Mouse (Mus musculus): ENCODE measurements around the gene Cyp2c40. TPM values are rescaled to one million over a fixed set of nuclear protein-coding genes. Genes with fewer than 3 reads are reported as not detected.
"Not testable (repeated sequence)": the region's sequence is repeated elsewhere in the genome, so short reads cannot be mapped to it uniquely, and the experiment has no call there.

Cyp2c40 gene
- not detected for polyA plus RNA-seq (2017; shearing (Covaris generic))

- ATAC-seq: not testable (repeated sequence)
These were observed at the start of gene Cyp2c40 for GRCm38 (mm10) chr19:39812714-39813113. Gene Cyp2c40 (minus strand): TSS chr19:39812814.

- not testable (repeated sequence) for ATAC-seq
These were observed 8.3 kb upstream of the Cyp2c40 start for GRCm38 (mm10) chr19:39820931-39821330.

GRCm38 (mm10) chr19:39816400-39816799 is 3.8 kb upstream of the Cyp2c40 start:
- ATAC-seq: not testable (repeated sequence)

GRCm38 (mm10) chr19:39815991-39816390 is 3.4 kb upstream of the Cyp2c40 start:
- ATAC-seq: not testable (repeated sequence)

- ATAC-seq: not testable (repeated sequence)
These were observed 27.2 kb downstream of the Cyp2c40 start for GRCm38 (mm10) chr19:39785458-39785857.

- no peak for ATAC-seq
These were observed 67.3 kb downstream of the Cyp2c40 start for GRCm38 (mm10) chr19:39745357-39745756.

GRCm38 (mm10) chr19:39744361-39744760 is 68.3 kb downstream of the Cyp2c40 start:
- not testable (repeated sequence) for ATAC-seq

GRCm38 (mm10) chr19:39740920-39741319 is 71.7 kb downstream of the Cyp2c40 start, which contains the start of gene Cyp2c68:
Gene Cyp2c68 (minus strand): TSS chr19:39741054.
- no peak for ATAC-seq

Other genes with a start within 250 kb of the Cyp2c40 start
- not detected for gene Cyp2c67, start 163.8 kb downstream of the Cyp2c40 start, polyA plus RNA-seq (2017; shearing (Covaris generic))
- gene Cyp2c68, start 71.8 kb downstream of the Cyp2c40 start, polyA plus RNA-seq (2017; shearing (Covaris generic)): not detected
- not detected for gene Cyp2c69, start 74.0 kb upstream of the Cyp2c40 start, polyA plus RNA-seq (2017; shearing (Covaris generic))
- gene Cyp2c37, start 179.6 kb upstream of the Cyp2c40 start, polyA plus RNA-seq (2017; shearing (Covaris generic)): not detected